Mouse (Mus musculus): ENCODE data around the gene Rbm8a. TPM values are rescaled to one million over a fixed set of nuclear protein-coding genes. Genes with fewer than 3 reads are reported as not detected.
"Not testable (repeated sequence)": the region's sequence is repeated elsewhere in the genome, so short reads cannot be mapped to it uniquely, and the experiment has no call there.

The Rbm8a gene
- polyA plus RNA-seq, 1 experiment from 2014 or later: 135 TPM

DNA sequence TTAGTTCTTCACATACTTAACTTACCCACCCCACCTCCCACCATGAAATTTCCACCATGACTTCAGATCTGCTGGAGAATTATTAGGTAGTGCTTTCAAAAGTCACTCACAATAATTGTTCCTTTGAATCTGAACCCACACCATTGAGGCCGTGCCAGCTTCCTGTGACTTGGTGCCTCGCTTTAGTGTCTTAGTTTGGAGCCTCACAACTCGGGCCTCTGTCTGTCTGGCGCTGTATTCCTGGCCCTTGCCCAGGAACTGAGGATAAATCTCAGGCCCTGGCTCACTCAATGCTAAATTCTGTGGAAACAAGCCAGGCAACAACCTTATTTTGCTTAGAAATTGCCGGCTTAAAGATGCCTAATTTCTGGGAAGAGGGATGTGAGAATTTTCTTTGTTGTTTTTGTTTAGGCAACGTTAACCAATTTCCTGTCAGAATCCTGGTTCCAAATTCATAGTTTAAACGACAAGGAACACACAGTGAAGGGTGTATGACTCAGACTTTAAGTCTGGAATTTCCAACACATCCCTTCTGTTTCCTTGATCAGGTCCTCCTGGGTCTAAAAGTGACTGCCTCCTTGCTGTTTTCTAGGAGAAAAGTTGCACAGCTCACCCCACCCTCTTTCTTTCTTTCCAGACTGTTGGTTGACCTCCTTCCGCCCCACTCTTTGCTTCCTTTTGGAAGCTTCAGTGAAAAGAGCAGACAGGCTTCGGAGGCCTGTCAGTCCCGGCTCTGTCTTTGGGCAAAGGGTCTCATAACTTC, 27.6 kb upstream of the Rbm8a start:
- H3K9ac ChIP-seq (ENCODE audit: low read length): peak overlapping the region; percentile 82
- peaks cover 6% of the 10 kb centered on the region for H3K27me3 ChIP-seq (ENCODE audit: control insufficient read depth, insufficient read depth, low read depth, low read length)
- H3K36me3 ChIP-seq (ENCODE audit: control insufficient read depth, insufficient read depth, low read length): no peaks in the 10 kb centered on the region
- peak overlapping the region; percentile 98 for H3K27ac ChIP-seq (ENCODE audit: low read length)
- ATAC-seq (ENCODE audit: low read depth): no peak
- H3K4me3 ChIP-seq (ENCODE audit: low read length): peak overlapping the region; percentile 70
- H3K9me3 ChIP-seq (ENCODE audit: control insufficient read depth, low read length): no peaks in the 10 kb centered on the region
- H3K4me1 ChIP-seq (replicated peaks; ENCODE audit: control insufficient read depth, insufficient read depth, low read length): peaks cover 19% of the 10 kb centered on the region
- 23% methylated on average over 10 of the region's 10 CpGs for WGBS
- peak overlapping the region; percentile 69 for H3K4me2 ChIP-seq (ENCODE audit: low read depth, low read length)

DNA sequence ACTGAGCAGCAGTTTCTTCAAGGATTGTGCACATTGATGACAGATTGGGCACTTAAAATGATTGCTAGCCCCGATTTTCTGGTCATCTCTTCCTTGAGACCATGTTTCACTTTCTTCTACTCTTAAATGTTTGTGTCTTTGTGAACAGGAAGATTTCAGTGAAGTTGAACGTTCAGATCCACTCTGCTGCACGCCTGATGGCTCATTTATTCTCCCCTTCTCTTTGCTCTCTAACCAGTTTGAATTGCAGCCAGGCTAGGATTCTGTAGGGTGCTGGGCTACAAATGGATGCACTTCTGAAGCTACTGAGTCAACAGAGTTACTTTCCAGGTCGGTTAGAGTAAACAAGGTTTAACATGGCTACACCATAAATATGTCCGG, 27.0 kb upstream of the Rbm8a start:
- H3K27ac ChIP-seq (ENCODE audit: low read length): peak overlapping the region; percentile 98
- H3K36me3 ChIP-seq (ENCODE audit: control insufficient read depth, insufficient read depth, low read length): no peaks in the 10 kb centered on the region
- H3K27me3 ChIP-seq (ENCODE audit: control insufficient read depth, insufficient read depth, low read depth, low read length): peaks cover 6% of the 10 kb centered on the region
- H3K9ac ChIP-seq (ENCODE audit: low read length): peak overlapping the region; percentile 82
- H3K9me3 ChIP-seq (ENCODE audit: control insufficient read depth, low read length): no peaks in the 10 kb centered on the region
- peak overlapping the region; percentile 69 for H3K4me2 ChIP-seq (ENCODE audit: low read depth, low read length)
- peaks cover 14% of the 10 kb centered on the region; the same call in 1 of the 2 replicates for H3K4me1 ChIP-seq (replicated peaks; ENCODE audit: control insufficient read depth, insufficient read depth, low read length)
- ATAC-seq (ENCODE audit: low read depth): no peak
- 13% methylated on average over 5 of the region's 5 CpGs for WGBS
- H3K4me3 ChIP-seq (ENCODE audit: low read length): peak overlapping the region; percentile 70

DNA sequence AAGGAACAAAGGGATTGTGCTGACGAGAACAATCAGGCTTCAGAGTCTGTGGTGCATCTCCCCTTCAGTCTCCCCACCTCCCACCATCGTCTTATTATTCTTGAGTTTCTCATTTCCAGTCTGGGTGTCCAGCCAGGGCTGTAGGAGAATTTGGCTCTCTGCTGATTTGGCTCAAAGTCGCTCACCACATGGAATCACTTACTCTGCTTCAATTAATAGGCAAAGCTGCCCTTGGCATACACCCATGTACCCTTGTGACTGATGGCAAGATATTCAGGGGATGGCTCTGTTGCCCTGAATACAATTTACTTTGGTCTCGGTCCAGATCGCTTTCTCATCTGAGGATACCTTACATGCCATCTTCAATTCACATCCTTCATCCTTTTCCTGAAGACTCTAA, 26.4 kb upstream of the Rbm8a start:
- Histone ChIP-seq H3K9me3 (ENCODE audit: control insufficient read depth, low read length) (no peaks in the 10 kb centered on the region), H3K4me1 (replicated peaks; ENCODE audit: control insufficient read depth, insufficient read depth, low read length) (peaks cover 12% of the 10 kb centered on the region; the same call in 1 of the 2 replicates), H3K27me3 (ENCODE audit: control insufficient read depth, insufficient read depth, low read depth, low read length) (peaks cover 6% of the 10 kb centered on the region), H3K4me2 (ENCODE audit: low read depth, low read length) (peak overlapping the region; percentile 69), H3K36me3 (ENCODE audit: control insufficient read depth, insufficient read depth, low read length) (no peaks in the 10 kb centered on the region), H3K27ac (ENCODE audit: low read length) (peak overlapping the region; percentile 98), H3K4me3 (ENCODE audit: low read length) (peak overlapping the region; percentile 70), H3K9ac (ENCODE audit: low read length) (peak overlapping the region; percentile 82)
- WGBS: 56% methylated on average over 5 of the region's 5 CpGs
- no peak for ATAC-seq (ENCODE audit: low read depth)

DNA sequence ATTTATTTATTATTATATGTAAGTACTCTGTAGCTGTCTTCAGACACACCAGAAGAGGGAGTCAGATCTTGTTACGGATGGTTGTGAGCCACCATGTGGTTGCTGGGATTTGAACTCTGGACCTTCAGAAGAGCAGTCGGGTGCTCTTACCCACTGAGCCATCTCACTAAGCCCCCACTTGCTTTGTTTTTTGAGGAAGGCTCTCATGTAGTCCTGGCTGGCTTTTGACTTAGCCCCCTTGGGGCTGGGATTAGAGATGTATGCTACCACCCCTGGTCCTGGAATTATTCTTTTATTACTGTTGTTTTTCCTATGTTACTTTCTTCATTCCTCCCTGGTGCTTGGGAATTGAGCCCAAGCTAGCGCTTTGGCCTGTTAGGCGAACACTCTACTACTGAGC, 23.7 kb upstream of the Rbm8a start:
- 87% methylated on average over 3 of the region's 4 CpGs for WGBS
- ATAC-seq (ENCODE audit: low read depth): not testable (repeated sequence)

DNA sequence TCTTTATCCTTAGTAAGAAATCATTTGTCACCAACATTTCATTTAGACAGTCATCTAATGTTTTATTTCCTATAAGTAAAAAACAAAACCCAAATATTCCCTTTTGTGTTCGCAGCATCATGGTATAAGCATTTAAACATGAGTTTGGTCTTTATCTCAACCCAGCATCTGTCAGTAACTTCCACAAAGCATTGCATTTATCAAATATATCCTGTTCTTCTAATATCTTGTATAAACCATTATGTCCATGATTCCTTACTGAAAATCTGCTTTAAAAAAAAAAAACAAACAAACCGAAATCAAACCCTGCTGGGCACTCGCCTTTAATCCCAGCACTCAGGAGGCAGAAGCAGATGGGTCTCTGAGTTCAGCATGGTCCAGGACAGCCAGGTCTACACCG, 23.1 kb upstream of the Rbm8a start:
- Histone ChIP-seq H3K4me3 (ENCODE audit: low read length) (no peak overlapping the region), H3K36me3 (ENCODE audit: control insufficient read depth, insufficient read depth, low read length) (no peaks in the 10 kb centered on the region), H3K9me3 (ENCODE audit: control insufficient read depth, low read length) (no peaks in the 10 kb centered on the region), H3K27me3 (ENCODE audit: control insufficient read depth, insufficient read depth, low read depth, low read length) (no peaks in the 10 kb centered on the region), H3K4me1 (replicated peaks; ENCODE audit: control insufficient read depth, insufficient read depth, low read length) (peaks cover 5% of the 10 kb centered on the region; the same call in 1 of the 2 replicates), H3K4me2 (ENCODE audit: low read depth, low read length) (no peak overlapping the region), H3K27ac (ENCODE audit: low read length) (no peak overlapping the region), H3K9ac (ENCODE audit: low read length) (no peak overlapping the region)
- WGBS: 79% methylated on average over 4 of the region's 4 CpGs
- ATAC-seq (ENCODE audit: low read depth): no peak

More for the DNA sequence above, 23.7 kb upstream of the Rbm8a start:
- H3K9me3 ChIP-seq (ENCODE audit: control insufficient read depth, low read length); H3K27ac ChIP-seq (ENCODE audit: low read length); H3K4me2 ChIP-seq (ENCODE audit: low read depth, low read length); H3K36me3 ChIP-seq (ENCODE audit: control insufficient read depth, insufficient read depth, low read length); H3K4me3 ChIP-seq (ENCODE audit: low read length); H3K27me3 ChIP-seq (ENCODE audit: control insufficient read depth, insufficient read depth, low read depth, low read length); H3K9ac ChIP-seq (ENCODE audit: low read length); H3K4me1 ChIP-seq (replicated peaks; ENCODE audit: control insufficient read depth, insufficient read depth, low read length): not testable (repeated sequence)

DNA sequence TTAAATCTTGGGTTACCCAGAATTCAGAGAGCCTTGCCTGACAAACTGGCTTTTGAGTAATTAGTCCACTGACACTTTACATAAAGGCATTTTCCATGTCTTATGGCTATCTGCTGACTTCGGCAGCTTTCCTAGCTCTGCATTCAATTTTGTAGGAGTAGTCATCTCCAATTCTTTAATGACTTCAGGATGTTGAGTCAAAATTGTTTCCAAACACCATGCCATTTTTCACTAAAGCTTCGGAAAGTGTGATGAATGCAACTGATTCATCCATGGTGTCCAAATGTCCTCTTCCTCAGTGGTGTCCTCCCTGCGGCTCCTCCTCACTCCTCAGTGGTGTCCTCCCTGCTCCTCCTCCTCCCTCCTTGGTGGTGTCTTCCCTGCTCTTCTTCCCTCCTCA, 11.8 kb upstream of the Rbm8a start:
- no peaks in the 10 kb centered on the region for H3K4me1 ChIP-seq (replicated peaks; ENCODE audit: control insufficient read depth, insufficient read depth, low read length)
- 87% methylated on average over 3 of the region's 3 CpGs for WGBS
- no peak overlapping the region for H3K9ac ChIP-seq (ENCODE audit: low read length)
- no peak overlapping the region for H3K27ac ChIP-seq (ENCODE audit: low read length)
- no peak for ATAC-seq (ENCODE audit: low read depth)
- H3K36me3 ChIP-seq (ENCODE audit: control insufficient read depth, insufficient read depth, low read length): peaks cover 9% of the 10 kb centered on the region
- no peak overlapping the region for H3K4me2 ChIP-seq (ENCODE audit: low read depth, low read length)
- H3K4me3 ChIP-seq (ENCODE audit: low read length): no peak overlapping the region
- H3K27me3 ChIP-seq (ENCODE audit: control insufficient read depth, insufficient read depth, low read depth, low read length): no peaks in the 10 kb centered on the region
- no peaks in the 10 kb centered on the region for H3K9me3 ChIP-seq (ENCODE audit: control insufficient read depth, low read length)

DNA sequence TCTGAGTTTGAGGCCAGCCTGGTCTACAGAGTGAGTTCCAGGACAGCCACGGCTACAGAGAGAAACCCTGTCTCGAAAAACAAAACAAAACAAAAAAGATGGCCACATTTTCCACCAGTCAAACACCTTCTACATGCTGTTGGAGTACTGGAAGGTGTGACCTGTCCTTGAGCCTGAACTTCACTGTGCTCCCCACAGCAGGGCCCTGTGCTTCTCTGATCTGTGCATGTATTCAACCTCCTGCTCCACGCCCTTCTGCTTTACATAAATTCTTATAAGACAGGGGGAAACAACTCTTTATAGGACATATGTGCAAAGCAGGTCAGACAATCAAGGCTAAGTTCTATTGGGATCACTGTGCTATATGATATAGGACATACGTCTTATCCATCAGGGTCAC, 6.5 kb upstream of the Rbm8a start:
- Histone ChIP-seq H3K36me3 (ENCODE audit: control insufficient read depth, insufficient read depth, low read length) (peaks cover 10% of the 10 kb centered on the region), H3K9me3 (ENCODE audit: control insufficient read depth, low read length) (no peaks in the 10 kb centered on the region), H3K27me3 (ENCODE audit: control insufficient read depth, insufficient read depth, low read depth, low read length) (no peaks in the 10 kb centered on the region), H3K9ac (ENCODE audit: low read length) (no peak overlapping the region), H3K4me2 (ENCODE audit: low read depth, low read length) (no peak overlapping the region), H3K4me3 (ENCODE audit: low read length) (no peak overlapping the region), H3K27ac (ENCODE audit: low read length) (no peak overlapping the region), H3K4me1 (replicated peaks; ENCODE audit: control insufficient read depth, insufficient read depth, low read length) (no peaks in the 10 kb centered on the region)
- no peak for ATAC-seq (ENCODE audit: low read depth)
- 79% methylated on average over 4 of the region's 4 CpGs for WGBS

DNA sequence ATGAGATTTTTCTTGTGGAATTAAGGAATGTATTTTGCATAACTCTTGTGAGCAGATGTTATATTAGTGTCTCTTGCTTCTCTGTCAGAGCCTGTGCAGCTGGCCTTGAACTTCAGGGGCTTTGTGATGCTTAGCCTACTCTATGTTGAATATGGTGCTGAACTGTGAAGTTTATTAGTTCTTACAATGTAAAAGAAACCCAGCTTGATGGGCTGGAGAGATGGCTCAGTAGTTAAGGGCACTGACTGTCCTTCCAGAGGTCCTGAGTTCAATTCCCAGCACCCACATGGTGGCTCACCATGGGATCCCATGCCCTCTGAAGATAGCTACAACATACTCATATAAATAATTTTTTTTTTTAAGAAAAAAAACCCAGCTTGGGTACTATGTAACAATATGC, 2.3 kb downstream of the Rbm8a start:
- no peak for ATAC-seq (ENCODE audit: low read depth)
- H3K9me3 ChIP-seq (ENCODE audit: control insufficient read depth, low read length): no peaks in the 10 kb centered on the region
- H3K36me3 ChIP-seq (ENCODE audit: control insufficient read depth, insufficient read depth, low read length): peaks cover 14% of the 10 kb centered on the region
- H3K4me1 ChIP-seq (replicated peaks; ENCODE audit: control insufficient read depth, insufficient read depth, low read length): peaks cover 23% of the 10 kb centered on the region
- no peak overlapping the region for H3K27ac ChIP-seq (ENCODE audit: low read length)
- H3K27me3 ChIP-seq (ENCODE audit: control insufficient read depth, insufficient read depth, low read depth, low read length): no peaks in the 10 kb centered on the region
- H3K4me2 ChIP-seq (ENCODE audit: low read depth, low read length): no peak overlapping the region
- H3K9ac ChIP-seq (ENCODE audit: low read length): no peak overlapping the region
- no peak overlapping the region for H3K4me3 ChIP-seq (ENCODE audit: low read length)

DNA sequence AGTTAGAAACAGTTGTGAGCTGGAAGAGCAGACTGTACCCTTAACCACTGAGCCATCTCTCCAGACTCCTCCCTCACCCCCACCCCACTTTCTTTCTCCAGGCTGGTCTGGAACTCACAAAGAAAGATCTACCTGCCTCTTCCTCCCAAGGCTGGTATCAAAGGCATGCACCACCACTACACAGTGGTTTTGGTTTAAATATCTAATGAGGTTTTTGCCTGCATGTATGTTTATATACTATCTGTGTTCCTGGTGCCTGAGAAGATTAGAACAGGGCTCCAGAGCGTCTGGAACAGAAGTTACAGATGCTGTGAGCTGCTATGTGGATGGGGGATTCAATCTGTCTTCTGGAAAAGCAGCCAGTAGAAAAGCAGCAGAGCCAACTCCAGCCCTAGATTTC, 4.3 kb downstream of the Rbm8a start:
- WGBS: 61% methylated on average over 1 of the region's 1 CpGs

More for the DNA sequence above, 4.3 kb downstream of the Rbm8a start:
- Histone ChIP-seq H3K36me3 (ENCODE audit: control insufficient read depth, insufficient read depth, low read length) (peaks cover 20% of the 10 kb centered on the region), H3K9me3 (ENCODE audit: control insufficient read depth, low read length) (no peaks in the 10 kb centered on the region), H3K4me1 (replicated peaks; ENCODE audit: control insufficient read depth, insufficient read depth, low read length) (peaks cover 22% of the 10 kb centered on the region), H3K4me3 (ENCODE audit: low read length) (no peak overlapping the region), H3K27ac (ENCODE audit: low read length) (no peak overlapping the region), H3K4me2 (ENCODE audit: low read depth, low read length) (no peak overlapping the region), H3K27me3 (ENCODE audit: control insufficient read depth, insufficient read depth, low read depth, low read length) (no peaks in the 10 kb centered on the region), H3K9ac (ENCODE audit: low read length) (no peak overlapping the region)
- no peak for ATAC-seq (ENCODE audit: low read depth)
